Mouse (Mus musculus) 3T3-L1 (cell line): ENCODE measurements around the gene Gm10273.
"Not testable (repeated sequence)": the region's sequence is repeated elsewhere in the genome, so short reads cannot be mapped to it uniquely, and the experiment has no call there.

Experiments
- DNase-seq: peaks from one replicate; pipeline ENCODE4 v3.0.0-alpha.2; 2015; ENCODE audit warnings: low read depth, low spot score

Gene Gm10273

GRCm38 (mm10) chr10:59395461-59395860 lies at the start of gene Gm10273:
Gene Gm10273, plus strand, starts transcription at chr10:59395632.
- DNase-seq: not testable (repeated sequence)

- no peak for DNase-seq
These were observed 48.9 kb upstream of the Gm10273 start for GRCm38 (mm10) chr10:59346560-59346959.

- no peak for DNase-seq
These were observed 47.2 kb upstream of the Gm10273 start for GRCm38 (mm10) chr10:59348200-59348599.

- DNase-seq: no peak
These were observed 45.9 kb upstream of the Gm10273 start for GRCm38 (mm10) chr10:59349536-59349935.

GRCm38 (mm10) chr10:59353065-59353464 lies 42.4 kb upstream of the Gm10273 start:
- no peak for DNase-seq

- no peak for DNase-seq
These were observed 41.3 kb upstream of the Gm10273 start for GRCm38 (mm10) chr10:59354120-59354519.

- no peak for DNase-seq
These were observed 40.4 kb upstream of the Gm10273 start for GRCm38 (mm10) chr10:59355020-59355419.

- DNase-seq: peak; percentile 39
These were observed 36.7 kb upstream of the Gm10273 start for GRCm38 (mm10) chr10:59358744-59359143.

GRCm38 (mm10) chr10:59363208-59363607 lies 32.2 kb upstream of the Gm10273 start:
- no peak for DNase-seq

GRCm38 (mm10) chr10:59364551-59364950 lies 30.9 kb upstream of the Gm10273 start:
- no peak for DNase-seq

GRCm38 (mm10) chr10:59365804-59366589 lies 29.4 kb upstream of the Gm10273 start:
- DNase-seq: no peak

GRCm38 (mm10) chr10:59366746-59367145 lies 28.7 kb upstream of the Gm10273 start:
- DNase-seq: no peak

- no peak for DNase-seq
These were observed 28.2 kb upstream of the Gm10273 start for GRCm38 (mm10) chr10:59367206-59367605.

GRCm38 (mm10) chr10:59368729-59369128 lies 26.7 kb upstream of the Gm10273 start:
- no peak for DNase-seq

- no peak for DNase-seq
These were observed 26.0 kb upstream of the Gm10273 start for GRCm38 (mm10) chr10:59369426-59369825.

- no peak for DNase-seq
These were observed 17.5 kb upstream of the Gm10273 start for GRCm38 (mm10) chr10:59377906-59378305.

- DNase-seq: no peak
These were observed 16.7 kb upstream of the Gm10273 start for GRCm38 (mm10) chr10:59378728-59379127.

GRCm38 (mm10) chr10:59379927-59380326 lies 15.5 kb upstream of the Gm10273 start:
- no peak for DNase-seq

- no peak for DNase-seq
These were observed 15.0 kb upstream of the Gm10273 start for GRCm38 (mm10) chr10:59380411-59380821.

GRCm38 (mm10) chr10:59381563-59381962 lies 13.9 kb upstream of the Gm10273 start:
- DNase-seq: peak; percentile 50

- no peak for DNase-seq
These were observed 8.5 kb upstream of the Gm10273 start for GRCm38 (mm10) chr10:59386951-59387350.

GRCm38 (mm10) chr10:59389652-59390051 lies 5.8 kb upstream of the Gm10273 start:
- DNase-seq: no peak

- no peak for DNase-seq
These were observed 3.5 kb upstream of the Gm10273 start for GRCm38 (mm10) chr10:59391907-59392306.
